ENCODE assay signal across 8 mouse cellular contexts in genomic region chr13:92483348-92483747, GRCm38 (mm10). TPM values are rescaled to one million over a fixed set of nuclear protein-coding genes. Genes with fewer than 3 reads are reported as not detected.
DNase-seq lines count a peak whose midpoint lies in the region; ATAC-seq lines count a peak whose summit lies in the region.

No protein-coding gene starts in this region.

- H3K9ac ChIP-seq in intestine, embryonic 16.5 days (ENCODE audit: low read depth, low read length): peak overlapping the region; percentile 51
- no peak overlapping the region; the same call in 1 of the 2 replicates for H3K9ac ChIP-seq in limb, embryonic 12.5 days (replicated peaks)
- H3K9ac ChIP-seq in midbrain, embryonic 12.5 days (replicated peaks): no peak overlapping the region

- ATAC-seq in common myeloid progenitor, adult 5-6 weeks (replicated peaks; ENCODE audit: low read depth, poor library complexity, severe bottlenecking): peak; percentile 51
- ATAC-seq in intestine, embryonic 16.5 days: peak; percentile 69
- ATAC-seq in limb, embryonic 12.5 days (ENCODE audit: insufficient number of reproducible peaks, insufficient read depth, low FRiP score, low TSS enrichment, low read depth): peak; percentile 49; the same call in 1 of the 2 replicates
- ATAC-seq in midbrain, embryonic 12.5 days (ENCODE audit: low FRiP score, low read depth): peak; percentile 74

- H3K4me2 ChIP-seq in intestine, embryonic 16.5 days (ENCODE audit: low read depth, low read length): peak overlapping the region; percentile 59
- H3K4me2 ChIP-seq in limb, embryonic 12.5 days: peak overlapping the region; percentile 68
- H3K4me2 ChIP-seq in midbrain, embryonic 12.5 days (replicated peaks): peak overlapping the region; percentile 66

- H3K36me3 ChIP-seq in intestine, embryonic 16.5 days (ENCODE audit: control insufficient read depth, insufficient read depth, low read length): no peaks in the 10 kb centered on the region
- H3K36me3 ChIP-seq in limb, embryonic 12.5 days: 0 out of 2 replicates have a peak, but pooled peaks cover 10% of the 10 kb centered on the region
- H3K36me3 ChIP-seq in midbrain, embryonic 12.5 days: no peaks in the 10 kb centered on the region

- intact Hi-C loops in gastrocnemius, postnatal 14 days (cut with DNase I; ENCODE audit: low total_unique reads): no loop called here

- no peaks in the 10 kb centered on the region for H3K4me1 ChIP-seq in intestine, embryonic 16.5 days (ENCODE audit: control insufficient read depth, insufficient read depth, low read length)
- no peaks in the 10 kb centered on the region for H3K4me1 ChIP-seq in limb, embryonic 12.5 days (replicated peaks)
- no peaks in the 10 kb centered on the region for H3K4me1 ChIP-seq in midbrain, embryonic 12.5 days

- peak overlapping the region; percentile 56 for H3K4me3 ChIP-seq in intestine, embryonic 16.5 days (ENCODE audit: low read length)
- H3K4me3 ChIP-seq in limb, embryonic 12.5 days (replicated peaks): peak overlapping the region; percentile 42
- peak overlapping the region; percentile 45 for H3K4me3 ChIP-seq in midbrain, embryonic 12.5 days

- WGBS in intestine, embryonic 16.5 days: 7% methylated on average over 3 of the region's 3 CpGs
- 3% methylated on average over 3 of the region's 3 CpGs for WGBS in limb, embryonic 12.5 days
- 8% methylated on average over 3 of the region's 3 CpGs for WGBS in midbrain, embryonic 12.5 days

- H3K27ac ChIP-seq in intestine, embryonic 16.5 days (ENCODE audit: low read length): no peak overlapping the region
- no peak overlapping the region; the same call in 1 of the 2 replicates for H3K27ac ChIP-seq in limb, embryonic 12.5 days
- H3K27ac ChIP-seq in midbrain, embryonic 12.5 days (replicated peaks): peak overlapping the region; percentile 73

- H3K9me3 ChIP-seq in intestine, embryonic 16.5 days (ENCODE audit: control insufficient read depth, low read length): no peaks in the 10 kb centered on the region
- no peaks in the 10 kb centered on the region for H3K9me3 ChIP-seq in limb, embryonic 12.5 days
- no peaks in the 10 kb centered on the region for H3K9me3 ChIP-seq in midbrain, embryonic 12.5 days

- peak; percentile 17 for DNase-seq in ovary, adult 18-20 months (ENCODE audit: low spot score)
- no peak for DNase-seq in ovary, postnatal 10 days (ENCODE audit: low spot score)
- peak; percentile 37 for DNase-seq in gastrocnemius, postnatal 14 days
- peak; percentile 22 to 46 for DNase-seq in spleen, adult 18-20 months

- H3K27me3 ChIP-seq in intestine, embryonic 16.5 days (replicated peaks; ENCODE audit: control insufficient read depth, insufficient read depth, low read length): no peaks in the 10 kb centered on the region
- H3K27me3 ChIP-seq in limb, embryonic 12.5 days: no peaks in the 10 kb centered on the region
- no peaks in the 10 kb centered on the region for H3K27me3 ChIP-seq in midbrain, embryonic 12.5 days

RNA-seq across cellular contexts. Expression of gene Fam151b, which starts 0.5 kb away (rescaled TPM):
- 4.1 and 5.5 TPM in 2 replicates for total RNA-seq in common myeloid progenitor, adult 5-6 weeks (2017)
- 1 to 10 TPM; 2.4 to 2.5 TPM for total RNA-seq in gastrocnemius, postnatal 14 days (2021)
- not detected in 2 replicates for polyA plus RNA-seq in intestine, embryonic 16.5 days (2015; fragmentation: Nextera tagmentation; extraction: Ambion mirVana)
- polyA plus RNA-seq in limb, embryonic 12.5 days (2016; fragmentation: Nextera tagmentation; extraction: Ambion mirVana): 0.18 TPM in 1 of 2 replicates, not detected in the other
- 0.15 TPM in 1 of 2 replicates, not detected in the other for polyA plus RNA-seq in midbrain, embryonic 12.5 days (2016; fragmentation: Nextera tagmentation; extraction: Ambion mirVana)

RNA-seq across cellular contexts. Expression of gene Zfyve16, which starts 47.3 kb away (rescaled TPM):
- 6.7 and 6.9 TPM in 2 replicates for total RNA-seq in common myeloid progenitor, adult 5-6 weeks (2017)
- 10 to 100 TPM; 10.3 to 10.6 TPM for total RNA-seq in gastrocnemius, postnatal 14 days (2021)
- polyA plus RNA-seq in intestine, embryonic 16.5 days (2015; fragmentation: Nextera tagmentation; extraction: Ambion mirVana): 5.5 and 6.3 TPM in 2 replicates
- 13.8 and 14.9 TPM in 2 replicates for polyA plus RNA-seq in limb, embryonic 12.5 days (2016; fragmentation: Nextera tagmentation; extraction: Ambion mirVana)
- 13.9 and 14.0 TPM in 2 replicates for polyA plus RNA-seq in midbrain, embryonic 12.5 days (2016; fragmentation: Nextera tagmentation; extraction: Ambion mirVana)

RNA-seq across cellular contexts. Expression of gene Ankrd34b, which starts 57.7 kb away (rescaled TPM):
- not detected in 2 replicates for total RNA-seq in common myeloid progenitor, adult 5-6 weeks (2017)
- total RNA-seq in gastrocnemius, postnatal 14 days (2021): not detected
- polyA plus RNA-seq in intestine, embryonic 16.5 days (2015; fragmentation: Nextera tagmentation; extraction: Ambion mirVana): 0.10 and 0.20 TPM in 2 replicates
- polyA plus RNA-seq in limb, embryonic 12.5 days (2016; fragmentation: Nextera tagmentation; extraction: Ambion mirVana): not detected in 2 replicates
- 0.26 and 0.34 TPM in 2 replicates for polyA plus RNA-seq in midbrain, embryonic 12.5 days (2016; fragmentation: Nextera tagmentation; extraction: Ambion mirVana)
